Mouse (Mus musculus) hindbrain, embryonic 16.5 days (tissue): ENCODE results near the gene Zfp672. TPM values are rescaled to one million over a fixed set of nuclear protein-coding genes. Genes with fewer than 3 reads are reported as not detected.

Experiments
- ATAC-seq: fragments of 200-750 bp; cut with Nextera tagmentation; 2 replicates; pipeline ENCODE4 v1.8.0; 2017; ENCODE audit warnings: moderate TSS enrichment, moderate library complexity
- H3K27ac ChIP-seq: fragments of 300-500 bp; sonication (generic); 2 replicates; pipeline ENCODE4 v1.5.1; 2014; ENCODE audit warnings: low read depth, mild to moderate bottlenecking, control low read depth, low read length, moderate library complexity
- H3K27me3 ChIP-seq: fragments of 300-500 bp; sonication (generic); replicated peaks from 2 replicates; pipeline ENCODE4 v1.6.1; 2014; ENCODE audit warnings: low read length; ENCODE audit not compliant: control insufficient read depth, insufficient read depth
- H3K36me3 ChIP-seq: fragments of 300-500 bp; sonication (generic); 2 replicates; pipeline ENCODE4 v1.6.1; 2014; ENCODE audit warnings: mild to moderate bottlenecking, low read length, moderate library complexity, mixed read lengths; ENCODE audit not compliant: control insufficient read depth, insufficient read depth
- H3K4me1 ChIP-seq: fragments of 300-500 bp; sonication (generic); 2 replicates; pipeline ENCODE4 v1.6.1; 2014; ENCODE audit warnings: low read depth, low read length; ENCODE audit not compliant: control insufficient read depth, insufficient read depth
- H3K4me2 ChIP-seq: fragments of 300-500 bp; sonication (generic); 2 replicates; pipeline ENCODE4 v1.6.1; 2014; ENCODE audit warnings: mild to moderate bottlenecking, low read length, control low read depth, moderate library complexity
- H3K4me3 ChIP-seq: fragments of 300-500 bp; sonication (generic); 2 replicates; pipeline ENCODE4 v1.5.1; 2014; ENCODE audit warnings: mild to moderate bottlenecking, low read length, control low read depth, moderate library complexity
- H3K9ac ChIP-seq: fragments of 300-500 bp; sonication (generic); 2 replicates; pipeline ENCODE4 v1.6.1; 2014; ENCODE audit warnings: low read depth, mild to moderate bottlenecking, control low read depth, low read length, moderate library complexity
- H3K9me3 ChIP-seq: fragments of 300-500 bp; sonication (generic); 2 replicates; pipeline ENCODE4 v1.6.1; 2014; ENCODE audit warnings: mild to moderate bottlenecking, low read length, moderate library complexity; ENCODE audit not compliant: control insufficient read depth
- WGBS: fragments of 180-500 bp; shearing (Covaris S2); extraction: QIAGEN DNeasy Blood & Tissue Kit; methylation state at CpG from one replicate; pipeline ENCODE4 v1.1.7; 2014; 5-methylcytosine and 5-hydroxymethylcytosine counted together
- polyA plus RNA-seq: library from polyadenylated mRNA; unstranded; fragments of >200 nt; fragmentation: Nextera tagmentation; extraction: Ambion mirVana; gene quantifications from 2 replicates; pipeline ENCODE4 v1.2.1, GENCODE M21; 2015

Gene Zfp672
- polyA plus RNA-seq, 1 experiment from 2014 or later, result 38.6 TPM

DNA sequence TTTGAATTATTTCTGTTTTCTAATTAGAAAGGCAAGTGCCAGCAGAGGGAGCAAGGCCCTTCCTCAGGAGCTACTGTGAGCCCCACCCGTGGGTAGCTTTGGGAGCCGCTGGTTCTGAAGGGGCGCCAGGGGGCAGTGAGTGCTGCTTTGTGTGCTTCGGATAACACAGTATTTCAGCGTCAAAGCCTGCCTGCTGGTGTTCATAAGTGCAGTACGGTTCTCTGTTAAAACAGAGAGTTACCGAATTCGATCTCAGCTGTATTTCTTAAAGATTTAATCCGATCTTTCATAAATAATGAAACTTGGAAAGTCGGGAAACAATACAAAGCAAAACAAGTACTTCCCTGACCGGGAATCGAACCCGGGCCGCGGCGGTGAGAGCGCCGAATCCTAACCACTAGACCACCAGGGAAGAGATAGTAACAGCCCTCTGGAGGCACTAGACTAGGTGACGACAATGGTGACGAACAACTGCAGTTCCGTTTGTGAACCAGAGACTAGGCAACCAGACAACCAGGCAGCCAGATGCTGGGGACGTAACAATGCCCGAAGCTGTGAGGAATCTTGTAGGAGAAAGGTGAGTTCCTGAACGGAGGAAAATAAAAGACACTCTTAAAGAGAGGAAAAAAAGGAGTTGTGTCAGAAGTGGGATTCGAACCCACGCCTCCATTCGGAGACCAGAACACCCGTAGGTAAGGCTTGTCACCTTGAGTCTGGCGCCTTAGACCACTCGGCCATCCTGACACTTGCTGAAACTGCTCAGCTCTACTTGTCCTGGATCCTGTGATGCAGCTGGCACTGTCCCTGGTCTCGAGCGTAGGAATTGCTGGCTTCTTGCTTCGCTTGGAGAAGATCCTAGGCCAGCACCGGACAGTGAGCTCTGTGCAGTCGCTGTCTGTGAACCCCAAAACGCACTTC lies 28.0 kb downstream of the Zfp672 start:
- no peaks in the 10 kb centered on the region for H3K36me3 ChIP-seq
- peak overlapping the region; percentile 90 for H3K27ac ChIP-seq
- ATAC-seq, result peak; percentile 91
- peaks cover 10% of the 10 kb centered on the region for H3K4me1 ChIP-seq
- under 1% methylated on average over 36 of the region's 36 CpGs for WGBS
- no peaks in the 10 kb centered on the region for H3K9me3 ChIP-seq
- H3K4me2 ChIP-seq, result peak overlapping the region; percentile 66
- peak overlapping the region; percentile 62 for H3K9ac ChIP-seq
- no peaks in the 10 kb centered on the region for H3K27me3 ChIP-seq
- peak overlapping the region; percentile 57 for H3K4me3 ChIP-seq

DNA sequence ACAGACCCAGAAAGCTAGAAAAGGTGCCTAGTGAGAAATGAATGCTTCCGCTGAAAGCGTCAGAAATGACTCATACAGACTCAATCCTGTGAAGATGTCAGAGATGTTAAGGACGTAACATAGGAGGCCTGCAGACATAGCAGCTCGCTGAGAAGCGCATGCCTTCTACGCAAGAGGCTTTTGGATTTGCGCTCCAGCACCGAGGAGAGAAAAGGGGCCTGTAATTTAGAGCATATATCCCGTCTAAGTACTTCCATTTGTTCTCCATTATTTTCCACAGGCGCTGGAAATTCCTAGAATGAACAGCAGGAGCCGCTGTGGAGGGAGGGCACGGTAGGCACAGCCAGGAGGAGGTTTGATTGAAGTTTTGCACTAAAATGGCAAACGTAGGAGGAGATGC lies 29.1 kb downstream of the Zfp672 start:
- Histone ChIP-seq H3K27ac (peak overlapping the region; percentile 14), H3K4me2 (peak overlapping the region; percentile 66), H3K4me1 (peaks cover 6% of the 10 kb centered on the region), H3K27me3 (no peaks in the 10 kb centered on the region), H3K9ac (peak overlapping the region; percentile 19; the same call in 1 of the 2 replicates), H3K4me3 (peak overlapping the region; percentile 57), H3K9me3 (no peaks in the 10 kb centered on the region), H3K36me3 (no peaks in the 10 kb centered on the region)
- ATAC-seq, result peak; percentile 19; the same call in 1 of the 2 replicates
- 11% methylated on average over 13 of the region's 13 CpGs for WGBS

DNA sequence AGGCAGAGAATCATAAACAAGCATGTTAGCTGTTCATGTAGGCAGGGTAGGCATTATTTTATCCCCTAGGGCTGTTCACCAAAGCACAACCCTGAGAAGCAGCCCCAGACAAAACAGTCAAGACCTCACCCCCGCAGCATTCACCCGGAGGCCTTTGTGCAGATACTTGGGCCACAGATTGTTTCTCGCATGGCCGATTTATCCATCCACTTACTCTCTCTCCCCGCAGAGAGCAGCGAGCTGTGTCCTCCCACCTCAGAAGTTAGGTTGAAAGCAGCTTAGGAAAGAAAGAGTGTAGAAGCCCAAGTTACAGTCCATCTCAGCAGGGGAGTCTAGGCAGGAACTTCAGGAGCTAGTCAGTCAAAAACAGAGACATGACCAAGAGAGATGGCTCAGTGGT lies 32.7 kb downstream of the Zfp672 start:
- ATAC-seq, result no peak
- no peaks in the 10 kb centered on the region for H3K36me3 ChIP-seq
- H3K9me3 ChIP-seq, result no peaks in the 10 kb centered on the region
- WGBS, result 36% methylated on average over 5 of the region's 6 CpGs
- H3K27me3 ChIP-seq, result no peaks in the 10 kb centered on the region
- no peaks in the 10 kb centered on the region; the same call in 1 of the 2 replicates for H3K4me1 ChIP-seq
- H3K4me3 ChIP-seq, result no peak overlapping the region
- no peak overlapping the region for H3K4me2 ChIP-seq
- no peak overlapping the region for H3K27ac ChIP-seq
- H3K9ac ChIP-seq, result no peak overlapping the region

DNA sequence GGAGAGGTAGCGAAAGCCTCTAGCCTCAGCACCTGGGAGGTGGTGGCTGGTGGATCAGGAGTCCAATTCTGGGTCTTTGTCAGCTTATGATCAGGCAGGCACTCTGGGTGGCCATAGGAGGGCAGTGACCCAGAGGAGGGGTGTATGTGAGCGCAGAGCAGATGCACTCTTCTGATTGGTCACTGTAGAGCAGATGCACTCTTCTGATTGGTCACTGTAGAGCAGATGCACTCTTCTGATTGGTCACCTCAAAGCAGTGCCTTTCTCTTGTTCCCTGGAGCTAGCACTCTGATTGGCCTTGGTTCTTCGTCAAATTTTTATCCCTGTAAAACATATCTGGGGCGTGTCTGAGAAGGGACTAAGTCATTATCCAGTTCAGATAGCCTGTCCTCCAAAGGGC lies 37.3 kb downstream of the Zfp672 start:
- no peaks in the 10 kb centered on the region for H3K36me3 ChIP-seq
- H3K27ac ChIP-seq, result no peak overlapping the region
- no peaks in the 10 kb centered on the region for H3K9me3 ChIP-seq
- H3K4me2 ChIP-seq, result no peak overlapping the region
- no peaks in the 10 kb centered on the region for H3K4me1 ChIP-seq
- H3K4me3 ChIP-seq, result no peak overlapping the region
- H3K27me3 ChIP-seq, result no peaks in the 10 kb centered on the region
- no peak for ATAC-seq
- H3K9ac ChIP-seq, result no peak overlapping the region
- 58% methylated on average over 4 of the region's 4 CpGs for WGBS

DNA sequence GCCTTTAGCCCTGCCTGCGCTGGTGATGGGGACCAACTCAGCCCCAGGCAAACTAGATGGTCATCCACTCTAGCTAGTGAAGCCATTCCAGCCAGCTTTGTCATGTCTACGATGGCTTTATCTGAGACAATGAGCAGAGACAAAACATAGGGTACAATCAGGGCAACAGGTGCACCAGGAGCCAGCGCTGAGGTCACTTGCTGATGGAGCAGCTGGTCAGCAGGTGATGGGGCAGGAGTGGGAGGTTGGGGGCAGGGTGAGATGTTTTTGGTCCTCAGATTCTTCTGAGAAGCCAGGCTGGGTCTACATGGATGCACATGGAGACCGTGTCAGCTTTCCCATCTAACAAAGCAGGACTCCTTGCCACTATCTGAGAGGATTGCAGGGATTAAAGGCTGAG lies 39.3 kb downstream of the Zfp672 start:
- 86% methylated on average over 4 of the region's 4 CpGs for WGBS
- Histone ChIP-seq H3K9ac (no peak overlapping the region), H3K27me3 (no peaks in the 10 kb centered on the region), H3K27ac (no peak overlapping the region), H3K36me3 (no peaks in the 10 kb centered on the region), H3K4me3 (no peak overlapping the region), H3K4me2 (no peak overlapping the region), H3K9me3 (no peaks in the 10 kb centered on the region), H3K4me1 (no peaks in the 10 kb centered on the region)
- no peak for ATAC-seq

- Histone ChIP-seq H3K4me3 (no peak overlapping the region), H3K4me1 (no peaks in the 10 kb centered on the region), H3K9ac (no peak overlapping the region), H3K9me3 (no peaks in the 10 kb centered on the region), H3K27ac (no peak overlapping the region), H3K4me2 (no peak overlapping the region), H3K36me3 (no peaks in the 10 kb centered on the region), H3K27me3 (no peaks in the 10 kb centered on the region)
- 78% methylated on average over 9 of the region's 9 CpGs for WGBS
- no peak for ATAC-seq
Observed at GRCm38 (mm10) chr11:58289992-58290682, 40.0 kb downstream of the Zfp672 start.

DNA sequence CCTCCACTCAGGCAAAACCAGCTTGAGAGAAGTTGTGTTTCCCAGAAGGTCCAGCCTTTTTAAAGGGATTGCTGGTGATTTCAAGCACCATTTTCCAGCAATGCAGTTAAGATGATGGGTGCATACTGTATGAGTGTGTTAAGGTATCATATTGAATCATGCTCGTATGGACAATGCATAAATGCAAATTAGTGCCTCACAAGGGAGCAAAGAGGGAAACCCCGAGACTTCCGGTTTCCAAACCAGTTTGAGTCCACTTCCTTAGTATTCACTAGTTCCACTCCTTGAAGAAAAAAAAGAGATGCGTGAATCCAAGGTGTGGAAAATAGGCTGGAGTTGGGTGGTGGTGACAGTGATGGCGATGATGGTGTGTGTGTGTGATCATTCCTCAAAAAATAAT lies 47.6 kb downstream of the Zfp672 start:
- Histone ChIP-seq H3K4me3 (no peak overlapping the region), H3K36me3 (no peaks in the 10 kb centered on the region), H3K9me3 (no peaks in the 10 kb centered on the region), H3K9ac (no peak overlapping the region), H3K27me3 (no peaks in the 10 kb centered on the region; the same call in 1 of the 2 replicates), H3K27ac (no peak overlapping the region), H3K4me2 (no peak overlapping the region), H3K4me1 (no peaks in the 10 kb centered on the region)
- 86% methylated on average over 5 of the region's 5 CpGs for WGBS
- ATAC-seq, result no peak

DNA sequence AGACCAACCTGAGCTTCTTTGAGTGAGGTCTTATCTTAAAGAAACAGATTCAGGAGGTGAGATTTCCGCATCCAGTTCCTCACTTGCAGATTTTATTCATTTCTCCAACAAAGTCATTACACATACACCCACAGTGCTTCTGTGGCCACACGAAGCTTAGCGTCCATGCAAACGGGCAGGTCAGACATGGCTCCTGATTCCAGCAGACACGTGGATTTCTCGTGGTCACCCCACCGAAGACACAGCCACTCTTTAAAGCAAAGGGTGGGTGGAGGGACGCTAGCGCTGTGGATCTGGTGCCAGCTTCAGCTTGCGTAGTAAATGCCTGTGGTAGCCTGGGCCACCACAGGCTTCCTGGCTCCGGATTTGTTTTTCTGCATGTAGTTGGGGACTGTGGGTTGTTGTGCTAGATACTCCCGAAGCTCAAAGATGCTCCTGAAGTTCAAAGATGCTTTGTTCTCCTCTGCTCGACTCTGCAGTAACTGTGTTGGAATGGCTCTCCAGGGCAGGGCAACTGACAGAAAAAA lies 48.1 kb downstream of the Zfp672 start:
- WGBS, result 89% methylated on average over 13 of the region's 13 CpGs
- no peak overlapping the region for H3K27ac ChIP-seq
- no peaks in the 10 kb centered on the region for H3K9me3 ChIP-seq
- no peaks in the 10 kb centered on the region for H3K36me3 ChIP-seq
- H3K4me2 ChIP-seq, result no peak overlapping the region
- no peak overlapping the region for H3K9ac ChIP-seq
- H3K27me3 ChIP-seq, result no peaks in the 10 kb centered on the region; the same call in 1 of the 2 replicates
- no peak for ATAC-seq
- no peaks in the 10 kb centered on the region for H3K4me1 ChIP-seq
- no peak overlapping the region for H3K4me3 ChIP-seq

DNA sequence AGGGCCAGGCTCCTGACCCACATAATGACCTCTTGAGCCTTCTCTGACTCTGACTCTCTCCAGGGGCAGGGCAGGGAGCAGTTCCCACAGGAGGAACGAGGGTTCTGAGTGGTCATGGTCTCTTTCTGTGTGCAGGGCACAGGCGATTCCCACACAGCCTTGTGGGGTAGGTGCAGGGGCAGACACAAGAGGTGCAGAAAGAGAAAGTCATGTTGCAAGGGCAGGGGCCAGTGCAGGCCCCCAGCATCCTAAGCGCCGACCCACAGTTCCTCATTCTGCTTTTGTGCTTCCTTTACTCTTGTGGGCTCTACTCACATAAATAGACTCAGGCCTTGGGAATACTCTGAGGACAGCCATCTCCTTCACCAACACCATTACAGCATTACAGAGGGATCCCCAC lies 54.4 kb downstream of the Zfp672 start:
- Histone ChIP-seq H3K9ac (no peak overlapping the region), H3K4me2 (no peak overlapping the region), H3K36me3 (no peaks in the 10 kb centered on the region), H3K27ac (no peak overlapping the region), H3K27me3 (no peaks in the 10 kb centered on the region; the same call in 1 of the 2 replicates), H3K9me3 (no peaks in the 10 kb centered on the region), H3K4me3 (no peak overlapping the region), H3K4me1 (no peaks in the 10 kb centered on the region)
- WGBS, result 88% methylated on average over 4 of the region's 4 CpGs
- no peak for ATAC-seq
